Mouse (Mus musculus): ENCODE results near the gene Ogg1. TPM values are rescaled to one million over a fixed set of nuclear protein-coding genes. Genes with fewer than 3 reads are reported as not detected.

Ogg1 gene
- polyA plus RNA-seq, 1 experiment from 2014 or later = 9.0 TPM

- ATAC-seq (ENCODE audit: insufficient number of reproducible peaks, low FRiP score) = no peak
- Histone ChIP-seq H3K27ac (ENCODE audit: poor library complexity, severe bottlenecking) (no peak overlapping the region), H3K9me3 (replicated peaks) (no peaks in the 10 kb centered on the region), H3K36me3 (no peaks in the 10 kb centered on the region), H3K27me3 (replicated peaks) (no peaks in the 10 kb centered on the region), H3K4me1 (replicated peaks) (no peaks in the 10 kb centered on the region), H3K9ac (no peak overlapping the region), H3K4me2 (no peak overlapping the region), H3K4me3 (no peak overlapping the region)
- 62% methylated on average over 2 of the region's 2 CpGs for WGBS
These were observed 30.7 kb upstream of the Ogg1 start for GRCm38 (mm10) chr6:113296046-113296445.

GRCm38 (mm10) chr6:113296639-113297038 lies 30.1 kb upstream of the Ogg1 start:
- no peak for ATAC-seq (ENCODE audit: insufficient number of reproducible peaks, low FRiP score)
- Histone ChIP-seq H3K36me3 (no peaks in the 10 kb centered on the region), H3K9me3 (replicated peaks) (no peaks in the 10 kb centered on the region), H3K9ac (no peak overlapping the region), H3K4me2 (no peak overlapping the region), H3K4me3 (no peak overlapping the region), H3K4me1 (replicated peaks) (no peaks in the 10 kb centered on the region), H3K27me3 (replicated peaks) (no peaks in the 10 kb centered on the region), H3K27ac (ENCODE audit: poor library complexity, severe bottlenecking) (no peak overlapping the region)
- 68% methylated on average over 4 of the region's 4 CpGs for WGBS

- 76% methylated on average over 5 of the region's 5 CpGs for WGBS
- Histone ChIP-seq H3K27me3 (replicated peaks) (no peaks in the 10 kb centered on the region), H3K9ac (no peak overlapping the region), H3K4me3 (no peak overlapping the region), H3K4me2 (no peak overlapping the region), H3K27ac (ENCODE audit: poor library complexity, severe bottlenecking) (no peak overlapping the region), H3K9me3 (replicated peaks) (no peaks in the 10 kb centered on the region), H3K4me1 (replicated peaks) (0 out of 2 replicates have a peak, but pooled peaks cover 4% of the 10 kb centered on the region), H3K36me3 (no peaks in the 10 kb centered on the region)
- no peak for ATAC-seq (ENCODE audit: insufficient number of reproducible peaks, low FRiP score)
These were observed 25.4 kb upstream of the Ogg1 start for GRCm38 (mm10) chr6:113301350-113301749.

- H3K4me2 ChIP-seq = no peak overlapping the region
- no peaks in the 10 kb centered on the region for H3K9me3 ChIP-seq (replicated peaks)
- no peak overlapping the region for H3K4me3 ChIP-seq
- no peak overlapping the region for H3K27ac ChIP-seq (ENCODE audit: poor library complexity, severe bottlenecking)
- H3K9ac ChIP-seq = 0 out of 2 replicates have a peak overlapping the region, but pooled peaks have one; percentile 21
- H3K27me3 ChIP-seq (replicated peaks) = no peaks in the 10 kb centered on the region
- 22% methylated on average over 3 of the region's 3 CpGs for WGBS
- no peaks in the 10 kb centered on the region for H3K36me3 ChIP-seq
- 0 out of 2 replicates have a peak, but pooled peaks cover 4% of the 10 kb centered on the region for H3K4me1 ChIP-seq (replicated peaks)
- no peak for ATAC-seq (ENCODE audit: insufficient number of reproducible peaks, low FRiP score)
These were observed 24.5 kb upstream of the Ogg1 start for GRCm38 (mm10) chr6:113302258-113302657.

- Histone ChIP-seq H3K4me2 (peak overlapping the region; percentile 90), H3K9ac (peak overlapping the region; percentile 96), H3K4me3 (peak overlapping the region; percentile 93), H3K36me3 (peaks cover 15% of the 10 kb centered on the region), H3K27me3 (replicated peaks) (no peaks in the 10 kb centered on the region), H3K4me1 (replicated peaks) (peaks cover 26% of the 10 kb centered on the region), H3K9me3 (replicated peaks) (no peaks in the 10 kb centered on the region), H3K27ac (ENCODE audit: poor library complexity, severe bottlenecking) (peak overlapping the region; percentile 97)
- ATAC-seq (ENCODE audit: insufficient number of reproducible peaks, low FRiP score) = peak; percentile 97
- under 1% methylated on average over 50 of the region's 50 CpGs for WGBS
These were observed 20.3 kb upstream of the Ogg1 start for GRCm38 (mm10) chr6:113306322-113306985.

- Histone ChIP-seq H3K4me2 (peak within 1 kb of the TSS; percentile 90), H3K36me3 (peaks cover 15% of the 10 kb centered on the region), H3K9me3 (replicated peaks) (no peaks in the 10 kb centered on the region), H3K27ac (ENCODE audit: poor library complexity, severe bottlenecking) (peak within 1 kb of the TSS; percentile 97), H3K4me1 (replicated peaks) (peaks cover 26% of the 10 kb centered on the region), H3K4me3 (peak within 1 kb of the TSS; percentile 93), H3K27me3 (replicated peaks) (no peaks in the 10 kb centered on the region), H3K9ac (peak within 1 kb of the TSS; percentile 96)
- under 1% methylated on average over 32 of the region's 32 CpGs for WGBS
- ATAC-seq (ENCODE audit: insufficient number of reproducible peaks, low FRiP score) = peak; percentile 54
These were observed 19.8 kb upstream of the Ogg1 start, which contains the start of gene Brpf1 for GRCm38 (mm10) chr6:113306986-113307349. Gene Brpf1 (plus strand): TSS chr6:113307137.

- Histone ChIP-seq H3K4me2 (peak overlapping the region; percentile 90), H3K4me3 (peak overlapping the region; percentile 93), H3K4me1 (replicated peaks) (peaks cover 24% of the 10 kb centered on the region), H3K27ac (ENCODE audit: poor library complexity, severe bottlenecking) (peak overlapping the region; percentile 97), H3K9me3 (replicated peaks) (no peaks in the 10 kb centered on the region), H3K36me3 (peaks cover 18% of the 10 kb centered on the region), H3K27me3 (replicated peaks) (no peaks in the 10 kb centered on the region), H3K9ac (peak overlapping the region; percentile 96)
- ATAC-seq (ENCODE audit: insufficient number of reproducible peaks, low FRiP score) = no peak
- under 1% methylated on average over 32 of the region's 34 CpGs for WGBS
These were observed 19.2 kb upstream of the Ogg1 start for GRCm38 (mm10) chr6:113307481-113308121.

- Histone ChIP-seq H3K36me3 (peaks cover 19% of the 10 kb centered on the region), H3K4me1 (replicated peaks) (peaks cover 24% of the 10 kb centered on the region), H3K9me3 (replicated peaks) (no peaks in the 10 kb centered on the region), H3K27me3 (replicated peaks) (no peaks in the 10 kb centered on the region), H3K9ac (peak overlapping the region; percentile 96), H3K4me3 (peak overlapping the region; percentile 93), H3K27ac (ENCODE audit: poor library complexity, severe bottlenecking) (0 out of 2 replicates have a peak overlapping the region, but pooled peaks have one; percentile 97), H3K4me2 (peak overlapping the region; percentile 90)
- WGBS = 30% methylated on average over 5 of the region's 5 CpGs
- ATAC-seq (ENCODE audit: insufficient number of reproducible peaks, low FRiP score) = no peak
These were observed 18.6 kb upstream of the Ogg1 start for GRCm38 (mm10) chr6:113308141-113308540.

GRCm38 (mm10) chr6:113315972-113316371 lies 10.8 kb upstream of the Ogg1 start:
- WGBS = 90% methylated on average over 3 of the region's 3 CpGs
- peaks cover 76% of the 10 kb centered on the region for H3K36me3 ChIP-seq
- H3K27ac ChIP-seq (ENCODE audit: poor library complexity, severe bottlenecking) = no peak overlapping the region
- H3K9me3 ChIP-seq (replicated peaks) = no peaks in the 10 kb centered on the region
- no peak for ATAC-seq (ENCODE audit: insufficient number of reproducible peaks, low FRiP score)
- peaks cover 8% of the 10 kb centered on the region; the same call in 1 of the 2 replicates for H3K4me1 ChIP-seq (replicated peaks)
- H3K4me3 ChIP-seq = no peak overlapping the region
- H3K9ac ChIP-seq = no peak overlapping the region
- no peak overlapping the region for H3K4me2 ChIP-seq
- H3K27me3 ChIP-seq (replicated peaks) = no peaks in the 10 kb centered on the region

- Histone ChIP-seq H3K36me3 (peaks cover 41% of the 10 kb centered on the region), H3K9ac (no peak overlapping the region), H3K4me2 (no peak overlapping the region), H3K9me3 (replicated peaks) (no peaks in the 10 kb centered on the region), H3K27ac (ENCODE audit: poor library complexity, severe bottlenecking) (no peak overlapping the region), H3K4me1 (replicated peaks) (peaks cover 46% of the 10 kb centered on the region), H3K4me3 (no peak overlapping the region), H3K27me3 (replicated peaks) (no peaks in the 10 kb centered on the region)
- no peak for ATAC-seq (ENCODE audit: insufficient number of reproducible peaks, low FRiP score)
- WGBS = 65% methylated on average over 1 of the region's 1 CpGs
These were observed 2.6 kb downstream of the Ogg1 start for GRCm38 (mm10) chr6:113329396-113329795.

- Histone ChIP-seq H3K9me3 (replicated peaks) (no peaks in the 10 kb centered on the region), H3K27ac (ENCODE audit: poor library complexity, severe bottlenecking) (no peak overlapping the region), H3K27me3 (replicated peaks) (no peaks in the 10 kb centered on the region), H3K9ac (no peak overlapping the region), H3K4me2 (no peak overlapping the region), H3K4me3 (no peak overlapping the region), H3K36me3 (peaks cover 45% of the 10 kb centered on the region), H3K4me1 (replicated peaks) (peaks cover 42% of the 10 kb centered on the region)
- WGBS = 38% methylated on average over 2 of the region's 2 CpGs
- ATAC-seq (ENCODE audit: insufficient number of reproducible peaks, low FRiP score) = no peak
These were observed 3.8 kb downstream of the Ogg1 start for GRCm38 (mm10) chr6:113330547-113330946.

Measured in heart, embryonic 12.5 days (tissue).